Mouse (Mus musculus) bone marrow, adult 2 months (tissue): ENCODE measurements around the gene Hnrnpa0.

Experiments
- CTCF ChIP-seq: fragments of 200-500 bp; IDR thresholded peaks from 2 replicates; pipeline ENCODE4 v1.5.1; 2011; ENCODE audit warnings: low read length, control low read depth; ENCODE audit not compliant: control insufficient read depth, insufficient read depth
- POLR2A ChIP-seq: fragments of 200-500 bp; IDR thresholded peaks from 2 replicates; pipeline ENCODE4 v1.6.1; 2011; ENCODE audit warnings: low read depth, mild to moderate bottlenecking, control low read depth, low read length, borderline replicate concordance; ENCODE audit not compliant: control insufficient read depth

DNA sequence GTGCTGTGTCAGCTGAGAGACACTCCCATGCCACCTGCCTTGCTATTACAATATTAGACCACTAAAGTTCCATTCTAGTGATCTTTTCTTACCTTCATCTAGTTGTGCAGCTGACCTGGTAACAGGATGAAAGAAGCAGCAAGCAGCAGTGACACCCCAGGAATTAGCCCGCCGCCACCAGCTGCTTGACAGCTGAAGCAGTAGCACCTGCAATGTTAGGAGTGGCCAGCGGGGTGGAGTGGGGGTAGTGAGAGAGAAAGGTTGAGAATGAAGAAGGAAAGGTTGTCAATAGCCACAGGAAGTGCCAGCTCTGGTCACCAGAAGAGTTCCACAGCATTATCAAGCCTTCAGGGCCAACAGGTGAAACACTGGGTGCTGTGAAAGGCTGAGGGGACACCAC lies 3.3 kb upstream of the Hnrnpa0 start:
- TF ChIP-seq POLR2A (no peak), CTCF (no peak; the same call in 1 of the 2 replicates)
